18 mouse cellular contexts compared by ENCODE assay signal in genomic region chr13:54806434-54806976, GRCm38 (mm10). TPM values are rescaled to one million over a fixed set of nuclear protein-coding genes. Genes with fewer than 3 reads are reported as not detected.
DNase-seq lines count a peak whose midpoint lies in the region; ATAC-seq lines count a peak whose summit lies in the region.
"Had no signal": no experiment of that assay in that cellular context is flagged by ENCODE, and none has a peak within 500 bp of the region (broad histone marks: within the 10 kb centered on the region; RNA-seq: fewer than 3 reads in every experiment).

No protein-coding gene starts in this region.

- peak; percentile 94 for ATAC-seq in kidney, embryonic 14.5 days (ENCODE audit: low FRiP score, low TSS enrichment)
- ATAC-seq in embryonic facial prominence, embryonic 13.5 days (ENCODE audit: insufficient number of reproducible peaks, insufficient read depth, low FRiP score, low TSS enrichment, low read depth): no peak
- ATAC-seq: intestine, postnatal 0 days had no signal

- H3K27ac ChIP-seq in kidney, embryonic 14.5 days (ENCODE audit: low read depth, low read length): no peak overlapping the region
- no peak overlapping the region for H3K27ac ChIP-seq in embryonic facial prominence, embryonic 13.5 days
- H3K27ac ChIP-seq: limb, embryonic 12.5 days; liver, embryonic 15.5 days had no signal

- no peak overlapping the region for H3K4me3 ChIP-seq in kidney, embryonic 14.5 days (ENCODE audit: low read length)
- no peak overlapping the region for H3K4me3 ChIP-seq in embryonic facial prominence, embryonic 13.5 days
- H3K4me3 ChIP-seq: limb, embryonic 12.5 days; liver, embryonic 15.5 days had no signal

- no peaks in the 10 kb centered on the region for H3K4me1 ChIP-seq in kidney, embryonic 14.5 days (ENCODE audit: control insufficient read depth, insufficient read depth, low read length)
- no peaks in the 10 kb centered on the region for H3K4me1 ChIP-seq in embryonic facial prominence, embryonic 13.5 days
- H3K4me1 ChIP-seq: limb, embryonic 12.5 days; liver, embryonic 15.5 days had no signal

- H3K4me2 ChIP-seq in kidney, embryonic 14.5 days (replicated peaks; ENCODE audit: low read depth, low read length): no peak overlapping the region
- no peak overlapping the region for H3K4me2 ChIP-seq in embryonic facial prominence, embryonic 13.5 days
- H3K4me2 ChIP-seq: limb, embryonic 12.5 days; liver, embryonic 15.5 days had no signal

- H3K27me3 ChIP-seq in kidney, embryonic 14.5 days (ENCODE audit: control insufficient read depth, insufficient read depth, low read length): peaks cover 14% of the 10 kb centered on the region; the same call in 1 of the 2 replicates
- peaks cover 34% of the 10 kb centered on the region for H3K27me3 ChIP-seq in embryonic facial prominence, embryonic 13.5 days

- H3K36me3 ChIP-seq in kidney, embryonic 14.5 days (ENCODE audit: control insufficient read depth, insufficient read depth, low read length): no peaks in the 10 kb centered on the region
- H3K36me3 ChIP-seq in embryonic facial prominence, embryonic 13.5 days: no peaks in the 10 kb centered on the region
- H3K36me3 ChIP-seq: limb, embryonic 12.5 days; liver, embryonic 15.5 days had no signal

- 12% methylated on average over 13 of the region's 13 CpGs for WGBS in kidney, embryonic 14.5 days
- 24% methylated on average over 13 of the region's 13 CpGs for WGBS in embryonic facial prominence, embryonic 13.5 days

- no peak for DNase-seq in kidney, adult 8-10 months
- DNase-seq in MN1 (ENCODE audit: low spot score): peak; percentile 34
- peak; percentile 54 for DNase-seq in mesoderm, embryonic 11.5 days (ENCODE audit: low read depth, low spot score)
- DNase-seq in lung, postnatal 4 days: no peak
- DNase-seq in spleen, postnatal 4 days (ENCODE audit: low spot score in 2 of 2): no peak
- DNase-seq in right cerebral cortex, postnatal 10 days (ENCODE audit: low spot score in 2 of 2): no peak
- DNase-seq: cerebellum, adult 11-12 months; gastrocnemius, postnatal 25 days; heart, postnatal 14 days; right cerebral cortex, postnatal 14 days; thymus, postnatal 4 days had no signal

- H3K9me3 ChIP-seq in kidney, embryonic 14.5 days (ENCODE audit: control insufficient read depth, low read length): no peaks in the 10 kb centered on the region
- H3K9me3 ChIP-seq in embryonic facial prominence, embryonic 13.5 days: no peaks in the 10 kb centered on the region
- H3K9me3 ChIP-seq: limb, embryonic 12.5 days; liver, embryonic 15.5 days had no signal

- H3K9ac ChIP-seq in kidney, embryonic 14.5 days (ENCODE audit: low read depth, low read length): no peak overlapping the region
- H3K9ac ChIP-seq in embryonic facial prominence, embryonic 13.5 days: 0 out of 2 replicates have a peak overlapping the region, but pooled peaks have one; percentile 32
- H3K9ac ChIP-seq: limb, embryonic 12.5 days; liver, embryonic 15.5 days had no signal

RNA-seq across cellular contexts. Expression of gene Tspan17, which starts 17.3 kb away (rescaled TPM):
- polyA plus RNA-seq in kidney, embryonic 14.5 days (2014; fragmentation: Nextera tagmentation; extraction: Ambion mirVana): 5.2 and 6.4 TPM in 2 replicates
- 7.5 and 7.6 TPM in 2 replicates for polyA plus RNA-seq in embryonic facial prominence, embryonic 13.5 days (2015; fragmentation: Nextera tagmentation; extraction: Ambion mirVana)

RNA-seq across cellular contexts. Expression of gene Eif4e1b, which starts 22.7 kb away (rescaled TPM):
- not detected in 2 replicates for polyA plus RNA-seq in kidney, embryonic 14.5 days (2014; fragmentation: Nextera tagmentation; extraction: Ambion mirVana)
- polyA plus RNA-seq in embryonic facial prominence, embryonic 13.5 days (2015; fragmentation: Nextera tagmentation; extraction: Ambion mirVana): not detected in 2 replicates
- polyA plus RNA-seq: cortical plate, adult 2 months; frontal cortex, adult 2 months; intestine, postnatal 0 days; limb, embryonic 12.5 days; liver, embryonic 15.5 days had no signal

RNA-seq across cellular contexts. Expression of gene Sncb, which starts 40.1 kb away (rescaled TPM):
- polyA plus RNA-seq in kidney, embryonic 14.5 days (2014; fragmentation: Nextera tagmentation; extraction: Ambion mirVana): not detected in 2 replicates
- 0.20 TPM in 1 of 2 replicates, not detected in the other for polyA plus RNA-seq in embryonic facial prominence, embryonic 13.5 days (2015; fragmentation: Nextera tagmentation; extraction: Ambion mirVana)
- polyA plus RNA-seq: limb, embryonic 12.5 days; liver, embryonic 15.5 days had no signal

RNA-seq across cellular contexts. Expression of gene Gprin1, which starts 56.8 kb away (rescaled TPM):
- polyA plus RNA-seq in kidney, embryonic 14.5 days (2014; fragmentation: Nextera tagmentation; extraction: Ambion mirVana): 0.31 and 0.41 TPM in 2 replicates
- 0.44 and 0.46 TPM in 2 replicates for polyA plus RNA-seq in embryonic facial prominence, embryonic 13.5 days (2015; fragmentation: Nextera tagmentation; extraction: Ambion mirVana)

Comparison
In these comparisons a context has a peak if more than half of its experiments do, and no peak if none do; other contexts are left out.
1. DNase-seq: peak in MN1 (single experiment) and mesoderm, embryonic 11.5 days (single experiment); none in kidney, adult 8-10 months (0 of 2), lung, postnatal 4 days (0 of 2), spleen, postnatal 4 days (0 of 2) and right cerebral cortex, postnatal 10 days (0 of 2).